Mouse (Mus musculus): Measurements from ENCODE around the gene Orc1.

DNA sequence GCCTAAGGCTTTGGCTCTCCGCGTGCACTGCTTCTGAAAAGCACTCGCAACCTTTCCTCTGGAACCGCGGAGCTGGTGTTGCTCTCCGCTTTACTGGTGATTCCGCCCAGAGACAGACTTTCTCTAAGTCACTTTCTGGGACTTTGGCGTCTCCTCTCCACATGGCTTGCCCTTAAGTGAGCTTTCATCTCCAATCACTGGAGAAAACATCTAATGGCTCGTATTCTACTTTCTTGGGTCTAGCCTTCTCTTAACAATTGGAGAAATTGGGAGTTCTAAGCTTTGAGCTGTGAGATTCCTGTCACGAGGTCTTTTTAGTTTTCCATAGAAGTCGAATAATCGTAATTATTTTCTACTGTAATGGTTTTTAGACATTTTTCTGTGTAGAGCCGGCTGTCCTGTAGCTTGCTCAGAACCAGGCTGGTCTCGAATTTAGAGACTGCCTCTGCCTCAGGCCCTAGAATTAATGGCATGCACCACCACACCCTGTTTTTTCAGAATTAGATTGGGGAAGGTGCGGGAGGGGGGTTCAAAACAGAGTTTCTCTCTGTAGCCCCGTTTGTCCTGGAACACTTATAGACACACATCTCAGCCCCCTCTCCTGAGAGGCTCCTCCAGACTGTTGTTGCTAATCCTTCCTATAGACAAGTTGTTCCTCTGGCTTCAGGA lies 654 bp downstream of the Orc1 start:
- TF ChIP-seq CTCF (IDR thresholded peaks at IDR 0.05; ENCODE audit: insufficient read depth, low read depth, low read length) (no peak), POLR2A (IDR thresholded peaks at IDR 0.05; ENCODE audit: insufficient read depth, low read depth, low read length) (no peak)
